Mouse (Mus musculus) megakaryocyte, embryonic 14.5 days (primary cell): Measurements from ENCODE around the gene Szt2.

Experiments
- FLI1 ChIP-seq: IDR thresholded peaks from 2 replicates; pipeline ENCODE4 v1.6.1; 2012; ENCODE audit warnings: low read length, inconsistent platforms, mixed read lengths
- GATA1 ChIP-seq: IDR thresholded peaks from 3 replicates; pipeline ENCODE4 v1.6.1; 2012; ENCODE audit warnings: mixed read lengths, low read length, inconsistent platforms, borderline replicate concordance

GRCm38 (mm10) chr4:118326476-118326875 lies 82.6 kb downstream of the Szt2 start:
- no peak for TF ChIP-seq GATA1
- TF ChIP-seq FLI1: no peak
